Mouse (Mus musculus) CH12.LX (cell line): ENCODE results near the gene Acp2.

ENCODE experiments used
- CTCF ChIP-seq, 2 experiments: IDR thresholded peaks in 1 of 2; conservative IDR thresholded peaks in 1 of 2; 2 replicates each; pipeline ENCODE4 v1.5.1; 2011 to 2012; ENCODE audit warnings: low read depth in 2 of 2, low read length in 2 of 2, improper control_type of control experiment in 1 of 2, inconsistent platforms in 1 of 2, mild to moderate bottlenecking in 1 of 2, moderate library complexity in 1 of 2
- HCFC1 ChIP-seq: IDR thresholded peaks from 2 replicates; pipeline ENCODE4 v1.6.1; 2012; ENCODE audit warnings: low read depth, mild to moderate bottlenecking, inconsistent platforms, low read length, improper control_type of control experiment
- MAFK ChIP-seq: IDR thresholded peaks from 2 replicates; pipeline ENCODE4 v1.6.1; 2011; ENCODE audit warnings: low read length, improper control_type of control experiment; ENCODE audit not compliant: insufficient replicate concordance
- MAZ ChIP-seq: IDR thresholded peaks from 2 replicates; pipeline ENCODE4 v1.6.1; 2012; ENCODE audit warnings: low read depth, mild to moderate bottlenecking, inconsistent platforms, low read length, improper control_type of control experiment, moderate library complexity
- MYC ChIP-seq: IDR thresholded peaks from 2 replicates; pipeline ENCODE4 v1.6.1; 2011; ENCODE audit warnings: low read depth, mild to moderate bottlenecking, improper control_type of control experiment, low read length
- POLR2A ChIP-seq: IDR thresholded peaks from 2 replicates; pipeline ENCODE4 v1.6.1; 2011; ENCODE audit warnings: low read depth, mild to moderate bottlenecking, improper control_type of control experiment, low read length
- SMC3 ChIP-seq: IDR thresholded peaks from 2 replicates; pipeline ENCODE4 v1.6.1; 2011; ENCODE audit warnings: low read depth, low read length, improper control_type of control experiment
- TBP ChIP-seq: conservative IDR thresholded peaks from 2 replicates; pipeline ENCODE4 v1.6.1; 2011; ENCODE audit warnings: low read depth, low read length, improper control_type of control experiment
- USF1 ChIP-seq: IDR thresholded peaks from 2 replicates; pipeline ENCODE4 v1.6.1; 2014; ENCODE audit warnings: low read depth, mild to moderate bottlenecking, inconsistent platforms, low read length, improper control_type of control experiment

DNA sequence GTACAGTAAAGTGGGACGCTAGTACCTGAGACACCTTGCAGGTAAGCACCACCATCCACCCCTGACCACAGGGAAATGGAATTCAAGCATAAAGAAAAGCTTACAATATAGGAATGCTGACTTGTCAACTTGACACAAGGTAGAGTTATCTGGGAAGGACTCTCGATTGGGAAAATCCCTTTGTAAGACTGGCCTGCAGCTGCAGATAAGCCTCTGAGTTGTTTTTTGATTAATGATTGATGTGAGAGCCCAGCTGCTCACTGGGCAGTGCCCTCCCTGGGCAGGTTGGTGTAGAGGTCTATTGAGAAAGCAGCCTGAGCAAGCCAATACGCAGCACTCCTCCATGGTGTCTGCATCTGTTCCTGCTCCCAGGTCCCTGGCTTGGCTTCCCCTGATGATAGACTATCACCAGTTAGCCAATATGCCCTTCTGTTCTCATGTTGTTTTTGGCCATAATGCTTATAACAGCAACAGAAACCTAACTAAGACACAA, 49.8 kb upstream of the Acp2 start:
- no peak for TF ChIP-seq MYC
- no peak for TF ChIP-seq CTCF (conservative IDR thresholded peaks at IDR 0.05 in 1 of 2, IDR thresholded peaks at IDR 0.05 in 1 of 2; ENCODE audit: low read depth in 2 of 2, low read length in 2 of 2)
- TF ChIP-seq USF1 = no peak
- no peak for TF ChIP-seq HCFC1
- TF ChIP-seq POLR2A = no peak
- TF ChIP-seq MAZ = no peak
- no peak for TF ChIP-seq TBP
- no peak for TF ChIP-seq MAFK
- no peak for TF ChIP-seq SMC3
